Mouse (Mus musculus) cortical plate, adult 2 months (tissue): ENCODE measurements at regions not wholly inside any gene's neighbourhood (a gene's known extent, or its start where the extent isn't known, plus 50 kb on each side); places are given as distances from the start of the nearest gene placed in this dataset.

Experiments used
- CTCF ChIP-seq: fragments of 200-500 bp; IDR thresholded peaks from 2 replicates; pipeline ENCODE4 v1.5.1; 2011; ENCODE audit warnings: mild to moderate bottlenecking, control low read depth, low read length; ENCODE audit not compliant: insufficient read depth; ENCODE audit errors: extremely low read depth
- POLR2A ChIP-seq: fragments of 200-500 bp; IDR thresholded peaks from 2 replicates; pipeline ENCODE4 v1.6.1; 2011; ENCODE audit warnings: mild to moderate bottlenecking, low read length, control low read depth; ENCODE audit not compliant: insufficient read depth; ENCODE audit errors: extremely low read depth

DNA sequence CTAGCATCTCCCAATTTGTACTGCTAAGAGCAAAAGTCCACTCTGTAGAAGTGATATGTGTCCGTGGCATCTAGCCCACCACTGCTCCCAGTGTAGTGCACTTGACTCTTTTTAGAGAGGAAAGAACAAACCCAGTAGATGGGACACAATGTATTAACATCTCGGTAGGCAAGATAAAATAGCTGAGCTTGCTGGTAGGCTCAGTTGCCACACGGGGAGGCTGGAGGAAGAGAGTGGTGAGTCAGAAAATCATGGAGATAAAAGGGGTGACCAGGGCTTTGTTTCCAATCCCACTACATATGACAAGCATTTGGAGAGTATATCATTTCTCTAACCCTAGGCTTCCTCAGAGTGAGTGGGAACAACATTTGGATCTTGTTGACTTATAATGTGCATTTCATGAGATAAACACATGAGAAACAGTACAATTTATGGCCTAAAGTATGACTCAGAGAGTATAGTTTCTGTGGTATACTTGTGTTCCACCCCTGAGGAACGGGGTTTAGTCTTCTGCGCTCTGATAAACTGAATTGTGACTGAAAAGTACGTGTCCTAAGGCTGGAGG is 235.4 kb downstream of the Fam49a start:
- no peak for TF ChIP-seq POLR2A
- TF ChIP-seq CTCF = no peak
